Mouse (Mus musculus): ENCODE data around the gene Cd300lb.

DNA sequence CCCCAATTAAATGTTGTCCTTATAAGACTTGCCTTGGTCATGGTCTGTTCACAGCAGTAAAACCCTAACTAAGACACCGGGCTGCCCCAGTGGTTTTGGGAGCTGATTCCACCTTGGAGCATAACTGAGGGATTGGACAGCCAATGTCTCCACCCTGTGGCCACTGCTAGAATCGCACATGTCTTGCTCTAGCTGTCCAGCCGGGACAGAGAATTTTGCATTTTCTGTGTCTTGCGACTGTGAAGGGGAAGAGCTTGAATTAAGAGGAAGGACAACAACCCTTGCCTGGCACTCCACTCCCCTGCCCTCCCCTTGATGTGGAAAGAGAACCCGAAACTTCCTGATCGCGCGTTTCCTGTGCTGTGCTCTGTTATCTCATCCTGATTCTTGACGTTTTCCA, 21.3 kb downstream of the Cd300lb start:
- TF ChIP-seq E2F4 (IDR thresholded peaks at IDR 0.05; ENCODE audit: insufficient replicate concordance, low read depth, low read length), result no peak
- no peak for TF ChIP-seq EP300 (IDR thresholded peaks at IDR 0.05; ENCODE audit: low read length)
- no peak for TF ChIP-seq JUN (IDR thresholded peaks at IDR 0.05; ENCODE audit: insufficient read depth, low read depth, low read length)
- no peak for TF ChIP-seq CHD1 (IDR thresholded peaks at IDR 0.05; ENCODE audit: low read depth, low read length)
- no peak for TF ChIP-seq JUND (conservative IDR thresholded peaks at IDR 0.05; ENCODE audit: low read depth, low read length)
- TF ChIP-seq CTCF (conservative IDR thresholded peaks at IDR 0.05 in 1 of 2, IDR thresholded peaks at IDR 0.05 in 1 of 2; ENCODE audit: low read depth in 2 of 2, low read length in 2 of 2), result peak; percentile 86 to 95
- no peak for TF ChIP-seq POLR2AphosphoS2 (IDR thresholded peaks at IDR 0.05; ENCODE audit: low read depth, low read length)
- peak; percentile 94 for TF ChIP-seq SMC3 (IDR thresholded peaks at IDR 0.05; ENCODE audit: low read depth, low read length)
- peak; percentile 94 for TF ChIP-seq MAX (IDR thresholded peaks at IDR 0.05; ENCODE audit: low read length)
- TF ChIP-seq USF2 (conservative IDR thresholded peaks at IDR 0.05; ENCODE audit: low read depth, low read length), result no peak

Measured in CH12.LX (cell line).